Mouse (Mus musculus): Measurements from ENCODE around the gene Ky.

DNA sequence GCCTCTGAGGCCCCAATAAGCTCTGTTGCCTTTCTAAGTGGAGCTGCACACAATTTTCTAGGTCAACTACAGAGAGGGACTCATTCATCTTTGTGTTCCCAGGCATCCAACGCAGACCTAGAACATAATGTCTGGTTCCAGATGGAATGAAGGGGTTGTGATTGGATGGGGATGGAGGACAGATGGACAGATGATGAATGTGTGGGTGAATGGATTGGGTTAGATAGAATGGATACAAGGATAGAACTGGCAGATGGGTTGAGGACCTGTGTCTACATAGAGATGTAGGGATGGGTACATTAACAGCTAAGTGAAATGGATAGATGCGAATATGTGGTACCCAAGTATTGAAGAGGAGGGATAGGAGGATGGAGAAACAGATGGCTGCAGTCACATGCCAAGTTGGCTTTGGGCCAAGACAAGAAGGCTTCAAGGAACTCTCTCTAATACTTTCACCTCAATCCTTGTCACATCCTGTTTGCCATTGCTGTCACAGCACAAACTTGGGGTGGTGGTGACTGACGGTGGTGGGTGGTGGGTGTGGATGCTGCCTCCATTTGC lies 9.0 kb upstream of the Ky start:
- TF ChIP-seq ZC3H11A (IDR thresholded peaks at IDR 0.05; ENCODE audit: borderline replicate concordance, low read depth, low read length) (no peak), ZNF384 (IDR thresholded peaks at IDR 0.05; ENCODE audit: low read depth, low read length) (no peak), MAFK (IDR thresholded peaks at IDR 0.05; ENCODE audit: insufficient read depth, low read depth, low read length) (no peak), CHD2 (IDR thresholded peaks at IDR 0.05; ENCODE audit: low read depth, low read length) (no peak), HCFC1 (IDR thresholded peaks at IDR 0.05; ENCODE audit: borderline replicate concordance, insufficient read depth, low read length) (no peak)

All from ES-E14 (cell line).